Mouse (Mus musculus): ENCODE measurements around the gene Masp1. TPM values are rescaled to one million over a fixed set of nuclear protein-coding genes. Genes with fewer than 3 reads are reported as not detected.

The Masp1 gene
- polyA plus RNA-seq, 2 experiments: 12.4 to 14.2 TPM

DNA sequence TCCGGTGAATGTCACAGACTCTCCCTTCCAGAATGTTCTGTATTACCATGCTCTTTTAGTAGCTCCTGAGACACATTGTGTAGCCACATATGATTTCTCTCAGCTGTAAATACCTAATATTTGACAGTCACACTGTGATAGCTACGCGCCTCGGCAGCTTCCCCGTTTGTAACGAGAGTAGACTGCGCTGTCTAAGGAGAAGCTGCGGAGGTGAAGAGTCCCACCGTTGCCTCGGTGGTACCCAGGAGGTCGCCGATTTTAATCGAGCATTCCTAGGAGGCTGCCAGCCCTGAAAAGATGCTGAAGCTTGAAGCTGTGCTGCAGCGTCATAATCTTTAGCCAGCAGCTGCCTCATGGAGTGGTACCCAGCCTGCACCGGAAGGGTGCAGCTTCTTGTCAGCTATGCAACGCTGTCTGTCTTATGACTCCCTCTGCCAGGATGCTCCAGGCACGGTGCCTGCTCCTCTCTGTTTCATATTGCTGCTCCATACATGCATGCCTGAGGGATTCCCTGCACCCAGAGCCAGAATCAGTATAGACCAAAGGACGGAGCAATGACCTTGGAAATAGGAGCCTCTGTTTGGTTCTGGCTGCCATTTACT lies 30.5 kb upstream of the Masp1 start:
- no peak overlapping the region for H3K27ac ChIP-seq
- no peaks in the 10 kb centered on the region for H3K4me1 ChIP-seq (replicated peaks; ENCODE audit: control insufficient read depth in 2 of 2, insufficient read depth in 2 of 2, low read length in 1 of 2)
- H3K9me3 ChIP-seq (ENCODE audit: control insufficient read depth, low read length): no peaks in the 10 kb centered on the region
- no peak for DNase-seq (ENCODE audit: low read depth in 3 of 3, low spot score in 3 of 3)
- no peak overlapping the region for H3K9ac ChIP-seq (replicated peaks)
- H3K4me3 ChIP-seq (ENCODE audit: insufficient read depth in 1 of 2, low read depth in 2 of 2, low read length in 2 of 2): no peak overlapping the region
- TF ChIP-seq CTCF (IDR thresholded peaks at IDR 0.05; ENCODE audit: low read depth) (no peak), EP300 (IDR thresholded peaks at IDR 0.05; ENCODE audit: low read depth) (no peak)
- 71% methylated on average over 18 of the region's 18 CpGs for WGBS (ENCODE audit: insufficient replicate concordance)
- no peak overlapping the region for H3K4me2 ChIP-seq (ENCODE audit: low read depth)
- no peaks in the 10 kb centered on the region for H3K36me3 ChIP-seq (replicated peaks; ENCODE audit: control insufficient read depth, insufficient read depth, low read depth)
- H3K27me3 ChIP-seq (ENCODE audit: control insufficient read depth, insufficient read depth, low read length): no peaks in the 10 kb centered on the region
- no peak for ATAC-seq (ENCODE audit: insufficient read depth)

DNA sequence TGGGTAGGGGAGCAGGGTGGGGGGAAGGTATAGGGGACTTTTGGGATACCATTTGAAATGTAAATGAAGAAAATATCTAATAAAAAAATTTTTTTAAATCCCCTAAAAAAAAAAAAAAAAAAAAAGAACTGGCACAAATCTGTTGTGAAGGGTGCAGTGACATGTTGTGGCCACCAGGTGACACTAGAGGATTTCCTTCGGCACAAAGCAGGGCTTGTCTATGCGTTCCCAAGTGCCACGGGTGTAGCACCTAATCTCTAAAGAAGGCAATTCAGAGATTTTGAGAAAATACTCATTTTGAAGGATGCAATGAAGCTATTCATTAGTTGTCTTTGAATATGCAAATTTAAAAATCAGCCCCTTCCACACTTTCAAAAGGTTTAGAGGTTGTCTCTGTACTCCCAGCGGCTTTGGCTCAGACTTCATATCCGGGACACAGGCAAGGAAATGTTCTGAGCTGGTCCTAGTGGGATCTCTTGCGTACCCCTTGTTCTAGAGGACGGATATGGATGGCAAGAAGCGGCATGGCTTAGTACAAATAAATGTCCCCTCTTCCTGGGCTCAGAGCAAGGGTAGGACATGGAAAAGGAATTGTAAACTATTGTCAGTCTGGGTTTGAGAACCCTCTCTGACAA lies 29.8 kb upstream of the Masp1 start:
- H3K4me3 ChIP-seq (ENCODE audit: insufficient read depth in 1 of 2, low read depth in 2 of 2, low read length in 2 of 2): no peak overlapping the region
- no peaks in the 10 kb centered on the region for H3K36me3 ChIP-seq (replicated peaks; ENCODE audit: control insufficient read depth, insufficient read depth, low read depth)
- no peaks in the 10 kb centered on the region for H3K4me1 ChIP-seq (replicated peaks; ENCODE audit: control insufficient read depth in 2 of 2, insufficient read depth in 2 of 2, low read length in 1 of 2)
- no peak overlapping the region for H3K4me2 ChIP-seq (ENCODE audit: low read depth)
- H3K27ac ChIP-seq: no peak overlapping the region
- ATAC-seq (ENCODE audit: insufficient read depth) (no peak), DNase-seq (ENCODE audit: low read depth in 3 of 3, low spot score in 3 of 3) (peak; percentile 4 to 16 (median 4))
- no peaks in the 10 kb centered on the region for H3K9me3 ChIP-seq (ENCODE audit: control insufficient read depth, low read length)
- H3K27me3 ChIP-seq (ENCODE audit: control insufficient read depth, insufficient read depth, low read length): no peaks in the 10 kb centered on the region
- peak; percentile 82 for TF ChIP-seq CTCF (IDR thresholded peaks at IDR 0.05; ENCODE audit: low read depth)
- no peak for TF ChIP-seq EP300 (IDR thresholded peaks at IDR 0.05; ENCODE audit: low read depth)
- 32% methylated on average over 8 of the region's 8 CpGs for WGBS (ENCODE audit: insufficient replicate concordance)
- no peak overlapping the region for H3K9ac ChIP-seq (replicated peaks)

- DNase-seq (ENCODE audit: low read depth in 3 of 3, low spot score in 3 of 3): no peak
- Histone ChIP-seq H3K27ac (no peak overlapping the region), H3K4me1 (replicated peaks; ENCODE audit: control insufficient read depth in 2 of 2, insufficient read depth in 2 of 2, low read length in 1 of 2) (no peaks in the 10 kb centered on the region), H3K36me3 (replicated peaks; ENCODE audit: control insufficient read depth, insufficient read depth, low read depth) (no peaks in the 10 kb centered on the region), H3K9me3 (ENCODE audit: control insufficient read depth, low read length) (no peaks in the 10 kb centered on the region), H3K4me2 (ENCODE audit: low read depth) (no peak overlapping the region), H3K27me3 (ENCODE audit: control insufficient read depth, insufficient read depth, low read length) (no peaks in the 10 kb centered on the region), H3K9ac (replicated peaks) (no peak overlapping the region), H3K4me3 (ENCODE audit: insufficient read depth in 1 of 2, low read depth in 2 of 2, low read length in 2 of 2) (no peak overlapping the region)
- WGBS (ENCODE audit: insufficient replicate concordance): 68% methylated on average over 4 of the region's 4 CpGs
- TF ChIP-seq CTCF (IDR thresholded peaks at IDR 0.05; ENCODE audit: low read depth) (peak; percentile 32), EP300 (IDR thresholded peaks at IDR 0.05; ENCODE audit: low read depth) (no peak)
- no peak for ATAC-seq (ENCODE audit: insufficient read depth)
Measured at GRCm38 (mm10) chr16:23547783-23548182, 27.2 kb upstream of the Masp1 start.

- H3K27me3 ChIP-seq (ENCODE audit: control insufficient read depth, insufficient read depth, low read length): no peaks in the 10 kb centered on the region
- TF ChIP-seq CTCF (IDR thresholded peaks at IDR 0.05; ENCODE audit: low read depth): no peak
- no peak for TF ChIP-seq EP300 (IDR thresholded peaks at IDR 0.05; ENCODE audit: low read depth)
- whole genome bisulfite sequencing (ENCODE audit: insufficient replicate concordance): 40% methylated on average over 7 of the region's 7 CpGs
- no peak overlapping the region for H3K4me3 ChIP-seq (ENCODE audit: insufficient read depth in 1 of 2, low read depth in 2 of 2, low read length in 2 of 2)
- ATAC-seq (ENCODE audit: insufficient read depth): no peak
- H3K36me3 ChIP-seq (replicated peaks; ENCODE audit: control insufficient read depth, insufficient read depth, low read depth): no peaks in the 10 kb centered on the region
- no peak overlapping the region for H3K27ac ChIP-seq
- H3K4me1 ChIP-seq (replicated peaks; ENCODE audit: control insufficient read depth in 2 of 2, insufficient read depth in 2 of 2, low read length in 1 of 2): peaks cover 0 to 3% of the 10 kb centered on the region in 2 experiments; a peak in 1 of 4 replicates
- no peak for DNase-seq (ENCODE audit: low read depth in 3 of 3, low spot score in 3 of 3)
- no peaks in the 10 kb centered on the region for H3K9me3 ChIP-seq (ENCODE audit: control insufficient read depth, low read length)
- no peak overlapping the region for H3K4me2 ChIP-seq (ENCODE audit: low read depth)
- no peak overlapping the region for H3K9ac ChIP-seq (replicated peaks)
Measured at GRCm38 (mm10) chr16:23544361-23544760, 23.7 kb upstream of the Masp1 start.

- Histone ChIP-seq H3K4me3 (ENCODE audit: insufficient read depth in 1 of 2, low read depth in 2 of 2, low read length in 2 of 2) (no peak overlapping the region), H3K27ac (no peak overlapping the region), H3K4me2 (ENCODE audit: low read depth) (no peak overlapping the region), H3K27me3 (ENCODE audit: control insufficient read depth, insufficient read depth, low read length) (no peaks in the 10 kb centered on the region), H3K9me3 (ENCODE audit: control insufficient read depth, low read length) (no peaks in the 10 kb centered on the region), H3K9ac (replicated peaks) (no peak overlapping the region), H3K36me3 (replicated peaks; ENCODE audit: control insufficient read depth, insufficient read depth, low read depth) (no peaks in the 10 kb centered on the region), H3K4me1 (replicated peaks; ENCODE audit: control insufficient read depth in 2 of 2, insufficient read depth in 2 of 2, low read length in 1 of 2) (peaks cover 0 to 3% of the 10 kb centered on the region in 2 experiments; a peak in 1 of 4 replicates)
- ATAC-seq (ENCODE audit: insufficient read depth): no peak
- no peak for DNase-seq (ENCODE audit: low read depth in 3 of 3, low spot score in 3 of 3)
- 58% methylated on average over 4 of the region's 4 CpGs for WGBS (ENCODE audit: insufficient replicate concordance)
- TF ChIP-seq CTCF (IDR thresholded peaks at IDR 0.05; ENCODE audit: low read depth) (no peak), EP300 (IDR thresholded peaks at IDR 0.05; ENCODE audit: low read depth) (no peak)
Measured at GRCm38 (mm10) chr16:23542866-23543265, 22.3 kb upstream of the Masp1 start.
